Mouse (Mus musculus) ES-Bruce4 (cell line): ENCODE results near the gene Mt2. TPM values are rescaled to one million over a fixed set of nuclear protein-coding genes. Genes with fewer than 3 reads are reported as not detected.

Experiments used
- H3K27ac ChIP-seq: 2 replicates; pipeline ENCODE4 v1.5.1; 2012; ENCODE audit warnings: low read length, inconsistent platforms; ENCODE audit not compliant: insufficient read depth
- H3K27me3 ChIP-seq: 2 replicates; pipeline ENCODE4 v1.6.1; 2012; ENCODE audit warnings: mild to moderate bottlenecking, low read length, inconsistent platforms; ENCODE audit not compliant: control insufficient read depth, poor library complexity, insufficient read depth, severe bottlenecking
- H3K36me3 ChIP-seq: 2 replicates; pipeline ENCODE4 v1.6.1; 2012; ENCODE audit warnings: inconsistent platforms, mild to moderate bottlenecking, low read length, moderate library complexity; ENCODE audit not compliant: control insufficient read depth, poor library complexity, insufficient read depth, severe bottlenecking
- H3K4me1 ChIP-seq: one replicate; pipeline ENCODE4 v1.8.1; 2011; ENCODE audit warnings: low read length; ENCODE audit not compliant: control insufficient read depth, insufficient read depth
- H3K4me3 ChIP-seq: 2 replicates; pipeline ENCODE4 v1.5.1; 2011; ENCODE audit warnings: low read depth, mild to moderate bottlenecking, low read length
- H3K9ac ChIP-seq: 2 replicates; pipeline ENCODE4 v1.6.1; 2012; ENCODE audit warnings: low read depth, mild to moderate bottlenecking, inconsistent platforms; ENCODE audit not compliant: poor library complexity, severe bottlenecking
- H3K9me3 ChIP-seq: replicated peaks from 2 replicates; pipeline ENCODE4 v1.6.1; 2012; ENCODE audit warnings: mild to moderate bottlenecking, low read length, inconsistent platforms; ENCODE audit not compliant: control insufficient read depth, poor library complexity, insufficient read depth, severe bottlenecking
- CTCF ChIP-seq: IDR thresholded peaks from one replicate; pipeline ENCODE4 v1.8.1; 2011; ENCODE audit warnings: low read depth, low read length
- EP300 ChIP-seq: IDR thresholded peaks from 2 replicates; pipeline ENCODE4 v1.6.1; 2011; ENCODE audit warnings: low read depth, low read length; ENCODE audit not compliant: insufficient read depth
- POLR2A ChIP-seq: IDR thresholded peaks from one replicate; pipeline ENCODE4 v1.8.1; 2011; ENCODE audit warnings: low read length; ENCODE audit not compliant: insufficient read depth
- polyA plus RNA-seq: library from polyadenylated mRNA; stranded (reverse); fragments of >200 nt; gene quantifications from 2 replicates; pipeline ENCODE4 v1.2.4, GENCODE M21; 2011; ENCODE audit warnings: low read depth; ENCODE audit not compliant: missing spikeins, insufficient read depth, insufficient read length

Gene Mt2
- polyA plus RNA-seq, 1 experiment, result 1,296 TPM

- peak overlapping the region; percentile 89 for H3K27ac ChIP-seq
- peaks cover 5% of the 10 kb centered on the region; the same call in 1 of the 2 replicates for H3K36me3 ChIP-seq
- H3K4me3 ChIP-seq, result peak overlapping the region; percentile 89; the same call in 1 of the 2 replicates
- peaks cover 1% of the 10 kb centered on the region for H3K4me1 ChIP-seq
- H3K9me3 ChIP-seq, result no peaks in the 10 kb centered on the region
- H3K9ac ChIP-seq, result peak overlapping the region; percentile 92
- TF ChIP-seq POLR2A (no peak), CTCF (no peak), EP300 (no peak)
- no peaks in the 10 kb centered on the region for H3K27me3 ChIP-seq
Measured at GRCm38 (mm10) chr8:94174619-94175213, 2.3 kb downstream of the Mt2 start.

GRCm38 (mm10) chr8:94177716-94178390, 5.4 kb downstream of the Mt2 start:
- Histone ChIP-seq H3K27me3 (no peaks in the 10 kb centered on the region), H3K4me3 (no peak overlapping the region), H3K9ac (no peak overlapping the region), H3K9me3 (no peaks in the 10 kb centered on the region), H3K36me3 (peaks cover 8% of the 10 kb centered on the region), H3K27ac (no peak overlapping the region), H3K4me1 (peaks cover 3% of the 10 kb centered on the region)
- TF ChIP-seq EP300 (no peak), POLR2A (no peak), CTCF (no peak)

- peak within 1 kb of the TSS; percentile 82 for H3K27ac ChIP-seq
- no peaks in the 10 kb centered on the region for H3K27me3 ChIP-seq
- peak within 1 kb of the TSS; percentile 91 for H3K4me3 ChIP-seq
- TF ChIP-seq EP300 (peak; percentile 86), POLR2A (peak; percentile 88), CTCF (no peak)
- peaks cover 3% of the 10 kb centered on the region; the same call in 1 of the 2 replicates for H3K36me3 ChIP-seq
- peaks cover 3% of the 10 kb centered on the region for H3K4me1 ChIP-seq
- H3K9ac ChIP-seq, result peak within 1 kb of the TSS; percentile 86
- no peaks in the 10 kb centered on the region for H3K9me3 ChIP-seq
Measured at GRCm38 (mm10) chr8:94178857-94179712, 6.6 kb downstream of the Mt2 start, which contains the start of gene Mt1. Gene Mt1 (plus strand): TSS chr8:94179082.

- no peak for TF ChIP-seq EP300
- no peak for TF ChIP-seq CTCF
- no peak for TF ChIP-seq POLR2A
- peak overlapping the region; percentile 86 for H3K9ac ChIP-seq
Measured at GRCm38 (mm10) chr8:94179713-94180560, 7.5 kb downstream of the Mt2 start.

GRCm38 (mm10) chr8:94180561-94180908, 8.1 kb downstream of the Mt2 start:
- Histone ChIP-seq H3K9me3 (no peaks in the 10 kb centered on the region), H3K27me3 (no peaks in the 10 kb centered on the region), H3K36me3 (peaks cover 3% of the 10 kb centered on the region; the same call in 1 of the 2 replicates), H3K9ac (peak overlapping the region; percentile 86), H3K4me3 (peak overlapping the region; percentile 91), H3K27ac (no peak overlapping the region), H3K4me1 (peaks cover 2% of the 10 kb centered on the region)
- TF ChIP-seq CTCF, result no peak
- no peak for TF ChIP-seq EP300
- no peak for TF ChIP-seq POLR2A

More at GRCm38 (mm10) chr8:94179713-94180560, 7.5 kb downstream of the Mt2 start:
- Histone ChIP-seq H3K4me1 (peaks cover 2% of the 10 kb centered on the region), H3K27me3 (no peaks in the 10 kb centered on the region), H3K9me3 (no peaks in the 10 kb centered on the region), H3K4me3 (peak overlapping the region; percentile 91), H3K27ac (peak overlapping the region; percentile 82), H3K36me3 (peaks cover 3% of the 10 kb centered on the region; the same call in 1 of the 2 replicates)
